Mouse (Mus musculus) gastrocnemius, adult 18-20 months (tissue): Measurements from ENCODE around the gene Aqr. TPM values are rescaled to one million over a fixed set of nuclear protein-coding genes. Genes with fewer than 3 reads are reported as not detected.
"Not testable (repeated sequence)": the region's sequence is repeated elsewhere in the genome, so short reads cannot be mapped to it uniquely, and the experiment has no call there.

ENCODE experiments used
- DNase-seq: peaks from one replicate; pipeline ENCODE4 v3.0.0; 2021; ENCODE audit warnings: low spot score
- long read RNA-seq, 2 experiments: library from polyadenylated mRNA; stranded (forward); transcript quantifications; one replicate each; pipeline ENCODE4 v2.0.0; 2021
- total RNA-seq, 2 experiments: library from RNA; stranded (reverse); gene quantifications; 2 replicates each; pipeline ENCODE4 v1.2.3; 2021

The Aqr gene
- 10 to 100 TPM; 11.8 to 12.0 TPM for total RNA-seq
- long read RNA-seq, experiment 1, full-length matches to known transcripts, result 13 of 18 reads
- long read RNA-seq, experiment 1, partial matches to known transcripts, result 3 of 18 reads
- long read RNA-seq, experiment 1, other reads (novel, unspliced or antisense), result 2 of 18 reads
- long read RNA-seq, experiment 2, full-length matches to known transcripts, result 8 of 13 reads
- long read RNA-seq, experiment 2, partial matches to known transcripts, result 2 of 13 reads
- long read RNA-seq, experiment 2, other reads (novel, unspliced or antisense), result 3 of 13 reads

DNA sequence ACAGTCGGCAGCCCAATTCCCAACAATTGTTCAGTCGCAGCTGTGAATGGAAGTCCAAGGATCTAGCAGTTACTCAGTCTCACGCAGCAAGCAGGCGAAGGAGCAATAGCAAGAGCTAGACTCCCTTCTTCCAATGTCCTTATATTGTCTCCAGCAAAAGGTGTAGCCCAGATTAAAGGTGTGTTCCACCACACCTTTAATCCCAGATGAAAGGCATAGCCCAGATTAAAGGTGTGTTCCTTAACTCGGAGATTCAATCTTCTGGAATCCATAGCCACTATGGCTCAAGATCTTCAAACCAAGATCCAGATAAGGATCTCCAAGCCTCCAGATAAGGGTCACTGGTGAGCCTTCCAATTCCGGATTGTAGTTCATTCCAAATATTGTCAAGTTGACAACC lies at the start of gene Aqr:
Gene Aqr (minus strand): TSS at position 101 of the 400 bp plus-strand sequence.
- not testable (repeated sequence) for DNase-seq

DNA sequence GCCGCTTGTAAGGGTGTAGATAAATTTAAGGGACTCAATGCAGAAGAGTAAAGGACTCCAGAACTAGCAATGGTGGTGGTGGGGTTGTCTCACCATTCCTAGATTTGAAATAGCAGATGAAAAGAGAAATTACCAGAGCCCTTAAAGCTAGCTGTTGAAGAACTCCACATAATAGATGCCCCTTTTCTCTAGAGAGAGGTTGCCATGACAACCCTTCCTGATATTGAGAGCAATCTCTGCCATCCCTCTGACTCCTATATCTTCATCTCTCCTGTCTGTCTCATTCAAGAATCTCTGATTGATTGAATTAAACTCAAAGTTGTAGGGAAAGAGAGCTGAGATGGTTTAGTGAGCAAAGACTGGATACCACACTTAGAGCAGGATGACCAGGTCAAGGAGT lies 49.7 kb upstream of the Aqr start:
- DNase-seq, result no peak

DNA sequence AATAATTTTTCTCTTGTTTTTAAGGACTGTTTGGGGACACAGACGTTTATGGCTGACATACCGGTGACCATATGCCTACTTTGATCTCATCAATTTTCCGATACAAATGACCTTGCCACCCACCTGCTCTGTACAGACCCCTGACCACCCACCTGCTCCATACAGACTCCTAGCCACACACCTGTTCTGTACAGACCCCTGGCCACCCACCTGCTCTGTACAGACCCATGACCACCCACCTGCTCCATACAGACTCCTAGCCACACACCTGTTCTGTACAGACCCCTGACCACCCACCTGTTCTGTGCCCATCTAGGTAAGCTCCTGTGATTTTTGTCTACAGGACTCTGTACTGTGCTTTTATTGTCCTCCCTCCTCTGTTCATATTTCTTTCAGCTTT lies 48.8 kb upstream of the Aqr start:
- DNase-seq, result no peak

DNA sequence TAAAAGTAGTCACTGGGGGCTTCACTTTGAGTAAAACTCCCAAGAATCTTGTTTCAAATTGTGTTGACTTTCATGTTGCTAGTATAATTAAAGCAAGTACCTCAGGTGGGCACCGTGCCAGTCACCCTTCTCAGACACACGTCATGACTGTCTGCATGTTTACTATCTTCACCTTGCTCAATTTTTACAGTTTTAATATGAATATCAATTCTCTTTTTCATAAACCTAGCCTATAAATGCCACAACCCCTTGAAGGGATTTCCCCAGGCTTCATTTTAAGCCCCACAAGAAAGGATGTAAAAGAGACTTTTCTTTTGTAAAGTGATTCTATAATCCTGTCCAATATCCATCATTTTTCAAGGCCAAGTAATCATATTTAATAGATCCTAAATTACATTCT lies 44.4 kb upstream of the Aqr start:
- no peak for DNase-seq

DNA sequence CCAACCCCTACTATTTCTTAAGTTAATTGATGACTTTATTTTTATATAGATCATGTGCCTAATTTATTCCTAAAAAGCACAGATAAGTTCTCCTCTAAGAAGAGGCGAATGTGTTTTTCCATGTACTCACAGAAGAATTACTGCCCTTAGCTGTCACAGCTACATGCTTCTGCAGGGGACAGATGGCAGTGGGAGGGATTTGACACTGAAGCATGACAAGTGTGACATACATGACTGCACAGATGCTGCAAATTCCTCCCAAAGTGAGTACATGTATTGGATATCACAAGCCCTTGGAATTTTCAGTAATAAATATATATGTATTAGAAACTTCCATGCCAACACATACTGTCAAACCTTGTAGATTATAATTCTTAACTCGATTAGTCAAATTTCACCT lies 41.8 kb upstream of the Aqr start:
- no peak for DNase-seq

DNA sequence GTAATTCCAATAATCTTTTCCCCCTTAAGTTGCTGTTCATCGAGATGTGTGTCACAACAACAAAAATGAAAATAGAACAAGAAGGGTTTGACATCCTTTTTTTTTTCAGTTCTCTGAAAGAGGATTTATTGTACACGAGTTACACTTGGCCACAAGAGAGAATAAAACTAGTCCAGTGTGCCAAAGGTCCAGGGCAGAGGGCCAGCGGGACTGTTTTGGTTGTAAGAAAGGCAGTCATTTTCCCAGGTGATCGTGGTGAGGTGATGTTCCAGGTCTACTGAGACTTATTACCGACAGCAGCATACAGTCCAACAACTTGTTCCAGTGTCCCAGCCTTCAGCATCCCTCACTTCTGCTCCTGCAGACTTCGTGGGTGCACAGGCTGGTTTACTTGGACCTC lies 18.2 kb upstream of the Aqr start:
- DNase-seq, result no peak

DNA sequence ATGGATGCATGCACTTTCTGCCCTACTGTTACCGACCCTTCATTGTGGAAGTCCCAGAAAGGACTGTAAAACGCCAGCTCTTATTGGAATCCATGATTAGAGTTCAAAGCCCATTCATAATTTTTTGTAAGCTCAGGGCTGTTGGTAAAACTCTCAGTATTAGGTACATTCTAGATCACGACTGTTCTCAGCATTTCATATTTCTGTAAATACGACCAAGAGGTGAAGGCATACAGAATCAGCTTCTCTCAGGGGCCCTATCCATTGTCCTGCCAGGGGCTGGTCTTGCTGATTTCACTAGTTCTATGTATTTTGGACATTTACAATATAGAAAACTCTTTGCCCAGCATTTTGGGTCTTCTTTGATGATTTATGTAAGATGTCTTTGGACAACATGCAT lies 14.8 kb upstream of the Aqr start:
- DNase-seq, result no peak

DNA sequence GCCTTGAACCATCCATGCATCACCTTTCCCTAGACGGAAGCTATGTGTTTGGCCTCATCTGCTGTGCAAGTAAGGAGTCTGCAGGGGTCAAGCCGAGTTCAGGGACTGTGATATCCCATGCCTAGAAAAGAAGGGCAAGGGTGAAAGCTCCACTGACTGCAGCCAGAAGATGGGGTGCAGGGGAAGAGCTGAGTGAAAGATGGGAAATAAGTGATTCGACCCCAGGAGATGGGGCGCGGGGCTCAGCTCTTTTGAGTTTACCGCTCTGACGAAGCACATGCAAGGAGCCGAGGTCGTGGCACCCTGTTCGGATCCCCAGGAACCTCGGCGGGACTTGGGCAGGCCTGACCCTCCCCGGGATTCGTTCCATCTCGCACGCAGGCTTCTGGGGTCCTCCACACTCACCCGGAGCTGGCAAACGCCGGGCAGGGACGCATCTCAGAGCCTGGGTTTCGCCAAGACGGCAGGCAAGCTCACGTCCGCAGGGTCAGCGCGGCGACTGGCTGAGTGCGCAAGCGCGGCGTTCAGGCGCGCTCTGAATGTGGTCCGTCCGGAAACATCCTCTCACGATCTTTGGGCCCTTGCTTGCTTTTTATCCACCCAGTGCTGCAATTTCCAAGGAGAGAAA lies 14.2 kb upstream of the Aqr start, which contains the start of gene Zfp770:
Gene Zfp770 (minus strand): TSS at position 538 of the 628 bp plus-strand sequence.
- DNase-seq, result peak; percentile 73

DNA sequence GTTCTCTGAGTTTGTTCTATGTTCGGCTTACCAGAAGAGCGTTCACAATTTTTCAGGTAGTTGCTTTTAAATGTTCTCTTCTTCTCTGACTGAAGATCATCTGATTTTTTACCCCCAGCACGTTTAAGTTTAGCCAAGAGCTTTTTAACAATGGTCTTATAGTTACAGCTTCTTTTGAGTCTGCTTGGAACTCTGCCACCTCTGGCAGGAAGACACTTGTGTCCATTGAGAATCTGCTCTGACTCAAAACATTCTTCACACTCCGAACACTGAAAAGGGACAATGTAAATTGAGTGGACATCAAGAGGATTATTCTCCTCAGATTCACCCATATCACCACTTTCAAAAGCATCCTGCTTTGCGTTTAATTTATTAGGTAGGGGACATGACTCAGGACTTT lies 9.6 kb upstream of the Aqr start:
- DNase-seq, result no peak

DNA sequence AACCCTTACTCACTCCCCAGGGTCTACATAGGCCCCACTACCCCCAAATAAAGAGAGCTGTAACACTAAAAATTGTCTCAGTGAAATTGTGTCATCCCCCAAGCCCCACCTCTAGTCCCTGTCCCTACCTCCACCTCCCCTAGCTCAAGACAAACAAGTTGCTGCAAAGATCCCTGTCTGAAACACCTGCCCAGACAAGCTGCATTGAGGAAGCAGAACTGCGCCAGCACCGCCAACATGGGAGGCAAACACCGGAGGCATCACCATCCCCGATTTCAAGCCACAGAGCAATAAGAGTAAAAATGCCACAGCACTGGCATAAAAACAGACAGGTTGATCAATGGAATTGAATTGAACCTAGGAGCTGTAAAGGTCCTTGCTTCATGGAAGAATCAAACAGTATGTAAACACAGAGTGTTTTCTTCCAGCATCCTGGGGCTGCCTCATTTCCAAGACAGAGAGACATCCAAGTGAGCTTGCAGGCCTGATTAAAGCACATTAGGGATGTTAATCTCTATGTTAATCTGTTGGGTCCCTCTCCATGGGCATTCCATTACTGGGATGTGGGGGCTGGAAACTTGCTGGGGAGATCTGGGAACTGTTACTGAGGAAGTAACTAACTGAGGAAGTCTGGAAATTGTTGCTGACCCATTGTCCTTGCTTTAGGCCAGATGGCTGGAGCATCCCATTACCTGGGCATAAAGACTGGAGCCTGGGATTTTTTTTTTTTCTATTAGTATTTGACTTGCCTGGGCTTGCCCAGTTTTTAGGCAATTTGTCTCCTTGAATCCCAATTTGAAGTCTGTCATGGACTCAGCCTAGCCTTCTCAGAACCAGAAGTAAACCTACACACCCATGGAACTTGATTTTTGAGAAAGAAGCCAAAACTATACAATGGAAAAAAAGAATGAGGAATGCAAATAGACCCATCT lies 8.8 kb downstream of the Aqr start:
- DNase-seq, result no peak

DNA sequence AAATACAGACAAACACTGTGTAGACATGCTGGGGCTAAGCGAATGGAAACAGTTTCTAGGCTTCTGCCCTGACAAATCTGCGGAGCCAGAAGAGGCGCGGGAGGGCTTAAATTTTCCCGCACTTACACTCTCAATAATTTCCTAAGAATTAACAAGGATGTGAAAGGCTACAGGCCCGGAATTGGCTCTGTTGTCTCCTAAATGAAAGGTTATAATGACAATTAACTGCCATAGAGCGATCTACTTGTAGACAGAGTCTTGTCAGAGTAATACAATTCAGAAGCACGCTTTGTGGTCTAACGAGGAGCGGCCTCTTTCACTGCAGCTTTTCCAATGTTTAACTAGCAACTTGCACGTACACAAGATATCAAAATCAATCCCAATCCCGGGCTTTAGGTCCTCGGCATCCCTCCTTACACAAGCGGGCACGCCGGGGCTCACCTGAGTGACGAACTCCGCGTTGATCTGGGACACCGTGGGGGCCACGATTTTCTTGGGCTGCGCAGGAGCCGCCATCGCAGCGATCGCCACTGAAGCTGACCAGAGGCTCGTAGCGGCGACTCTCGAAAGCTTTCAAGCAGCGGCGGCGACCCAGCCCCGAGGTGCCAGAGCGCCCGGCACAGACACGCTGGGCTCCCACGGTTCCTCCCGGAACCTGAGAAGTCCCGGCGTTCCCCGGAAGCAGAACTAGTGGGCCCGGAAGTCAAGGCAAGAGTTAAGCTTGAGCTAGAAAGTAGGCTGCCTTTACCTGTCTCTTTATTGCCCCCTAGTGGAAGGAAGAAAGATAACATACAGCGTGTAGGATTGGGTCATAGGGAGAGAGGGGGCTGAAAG lies 12.0 kb downstream of the Aqr start:
- DNase-seq, result peak; percentile 81

DNA sequence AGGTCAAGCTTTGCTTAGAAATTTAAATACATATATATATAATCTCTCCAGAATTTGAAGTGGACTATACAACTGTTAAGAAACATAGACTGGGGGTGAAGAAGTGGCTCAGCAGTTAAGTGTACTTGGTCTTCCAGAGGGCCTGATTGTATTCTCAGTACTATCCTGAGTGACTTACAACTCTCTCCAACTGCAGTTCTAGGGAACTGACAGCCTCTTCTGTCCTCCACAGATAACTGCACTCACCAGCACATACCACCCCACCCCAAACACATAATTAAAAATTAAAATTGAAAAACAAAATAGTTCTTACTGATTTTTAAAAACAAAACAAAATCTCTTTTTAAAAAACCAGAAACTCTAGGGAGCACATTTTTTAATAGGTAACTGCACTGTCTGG lies 13.6 kb downstream of the Aqr start:
- no peak for DNase-seq

DNA sequence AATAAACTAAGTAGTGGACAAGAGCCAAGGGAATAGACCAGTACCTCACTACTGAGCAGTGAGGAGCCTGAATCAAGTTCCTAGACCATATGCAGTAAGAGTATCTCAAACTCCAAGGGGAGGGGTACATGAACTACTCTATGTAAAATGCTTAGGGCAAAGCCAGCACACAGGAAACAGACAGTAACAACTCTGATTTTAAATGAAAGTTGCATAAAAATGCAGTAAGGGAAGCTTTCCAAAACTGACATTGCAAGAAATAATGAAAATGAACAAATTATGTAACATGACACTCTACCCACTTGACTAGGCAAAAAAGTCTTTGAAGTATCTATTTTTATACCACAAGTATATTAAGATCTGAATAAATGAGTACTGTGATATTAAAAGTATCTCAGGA lies 19.0 kb downstream of the Aqr start:
- DNase-seq, result no peak

DNA sequence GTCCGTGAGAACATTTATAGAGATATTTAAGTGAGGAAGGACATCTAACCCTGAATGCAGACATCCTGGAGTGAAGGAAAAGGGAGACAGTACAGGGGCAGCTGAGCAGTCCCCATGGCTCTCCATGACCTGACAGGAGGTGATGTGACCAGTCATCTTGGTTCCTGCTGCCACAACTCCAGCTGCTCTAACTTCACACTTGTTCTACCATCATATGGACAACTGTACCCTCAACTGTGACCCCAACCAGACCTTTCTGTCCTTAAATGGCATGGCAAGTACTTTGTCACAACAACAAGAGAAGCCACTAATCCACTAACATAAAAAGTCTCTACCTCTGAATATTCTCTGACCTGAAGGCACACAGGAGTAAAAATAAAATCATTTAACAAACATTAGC lies 24.8 kb downstream of the Aqr start:
- no peak for DNase-seq

DNA sequence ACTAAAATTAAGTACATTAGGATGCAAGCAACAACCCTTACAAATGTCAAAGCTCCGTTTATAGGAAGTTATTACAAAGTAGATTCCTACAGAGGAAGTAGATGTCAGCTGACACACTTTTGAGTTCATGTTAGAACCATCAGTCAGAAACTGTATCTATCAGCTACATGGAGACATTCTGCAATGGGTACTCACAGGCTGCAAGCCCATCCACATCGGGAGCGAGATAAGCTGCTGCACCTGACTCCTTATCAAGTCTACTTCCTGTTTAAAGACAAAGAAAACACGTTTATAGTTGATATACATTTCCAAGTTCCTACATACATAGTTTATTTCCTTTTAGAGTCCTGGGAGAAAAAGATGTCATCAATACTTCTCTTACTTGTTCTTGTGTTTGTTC lies 29.5 kb downstream of the Aqr start:
- DNase-seq, result no peak

DNA sequence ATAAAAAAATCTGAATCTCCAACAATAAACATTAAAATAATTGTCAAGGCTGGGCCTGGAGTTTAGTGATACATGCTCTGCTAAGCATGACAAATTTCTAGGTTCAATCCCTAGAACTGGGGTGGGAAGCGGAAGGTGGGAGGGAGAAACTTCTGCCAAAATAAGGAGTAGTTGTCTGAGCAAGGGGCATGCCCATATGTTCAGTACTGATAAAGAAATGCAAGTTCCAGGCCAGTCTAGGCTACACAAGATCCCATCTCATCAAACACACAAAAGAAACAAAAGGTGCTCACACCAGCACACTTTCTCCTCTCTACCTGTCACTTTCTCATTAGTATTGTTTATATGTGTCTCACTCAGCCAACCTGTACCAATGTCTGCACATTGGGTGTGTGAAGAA lies 30.2 kb downstream of the Aqr start:
- DNase-seq, result no peak

DNA sequence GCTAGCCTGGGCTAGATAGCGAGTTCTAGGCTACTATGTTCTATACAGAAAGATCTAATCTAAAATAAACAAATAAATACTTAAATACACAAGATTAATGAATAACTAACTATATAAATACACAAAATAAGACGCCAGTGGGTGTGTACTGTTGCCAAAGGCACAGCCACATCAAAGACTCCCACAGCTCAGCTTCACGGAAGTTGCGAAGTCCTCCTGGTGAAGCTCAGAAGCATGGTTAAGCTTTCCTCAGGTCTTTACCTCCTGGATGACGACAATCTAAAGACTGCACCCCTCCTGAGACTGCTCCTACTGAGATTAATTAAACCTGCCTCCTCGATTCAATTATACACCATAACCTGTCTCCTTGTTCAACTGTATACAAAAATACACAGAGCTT lies 33.6 kb downstream of the Aqr start:
- no peak for DNase-seq

DNA sequence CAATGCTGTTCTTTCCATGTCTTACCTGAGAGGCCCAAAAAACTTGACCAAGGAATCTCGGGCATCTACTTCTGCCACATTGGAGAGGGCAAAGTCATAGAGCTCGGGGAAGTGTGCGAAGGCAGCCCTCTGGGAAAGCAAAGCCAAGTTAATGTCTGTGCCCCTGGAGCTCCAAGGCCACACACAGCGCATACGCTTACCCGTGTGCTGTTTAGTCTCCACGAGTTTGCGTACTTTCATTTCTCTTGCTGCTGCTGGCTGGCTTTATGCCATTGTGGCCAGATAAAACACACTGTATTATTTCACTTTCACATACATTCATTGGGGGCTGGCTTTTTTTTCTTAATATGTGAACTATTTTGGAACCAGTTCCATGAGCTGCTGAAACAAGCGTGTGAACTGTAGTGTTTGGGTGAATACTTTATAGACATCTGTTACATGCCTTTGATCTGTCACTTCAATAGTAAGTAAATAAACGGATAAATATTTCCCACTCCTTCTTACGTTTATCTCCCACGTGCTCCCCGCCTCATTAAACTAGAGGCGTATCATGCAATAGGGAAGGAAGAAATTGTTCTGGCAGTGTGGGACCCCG lies 39.9 kb downstream of the Aqr start:
- no peak for DNase-seq

DNA sequence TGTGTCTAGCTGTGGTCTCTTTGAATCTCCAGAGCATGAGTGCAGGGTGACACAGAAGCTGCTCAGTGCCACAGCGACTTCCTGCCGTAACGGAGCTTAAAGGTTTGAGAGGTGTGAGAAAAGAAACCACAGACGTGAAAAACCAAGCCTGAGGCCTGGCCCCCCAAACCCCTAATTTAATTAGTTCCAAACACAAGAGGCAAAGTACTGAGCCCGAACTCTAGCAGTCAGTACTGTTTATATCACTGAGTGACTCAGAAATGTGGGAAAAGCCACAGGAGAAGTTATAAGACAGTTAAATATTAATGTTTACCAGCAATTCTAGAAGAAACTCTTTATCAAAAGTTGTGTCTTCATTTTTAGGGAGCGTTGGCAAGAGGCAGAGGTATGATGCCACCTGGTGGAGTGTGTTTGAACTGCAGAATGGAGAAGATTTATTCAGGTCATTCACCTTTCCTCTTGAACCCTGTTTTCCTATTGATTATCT lies 41.5 kb downstream of the Aqr start:
- DNase-seq, result peak; percentile 14

DNA sequence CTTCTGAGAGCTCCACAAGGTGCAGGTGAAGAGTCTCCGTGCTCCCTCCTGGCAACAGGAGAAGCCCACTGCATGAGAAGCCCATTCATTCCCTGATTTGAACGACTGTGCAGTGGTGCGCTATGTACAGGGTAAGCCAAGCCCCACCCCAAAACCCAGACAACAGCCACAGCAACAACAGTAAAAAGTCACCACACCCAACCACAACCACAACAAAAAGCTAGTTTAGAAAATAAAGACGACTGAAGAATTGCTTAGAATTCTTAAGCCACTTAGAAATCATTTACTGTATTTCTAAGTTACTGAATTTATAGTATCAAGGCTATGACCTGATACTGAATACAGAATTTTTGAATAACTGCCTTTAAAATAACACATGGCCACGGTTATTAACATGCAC lies 41.9 kb downstream of the Aqr start:
- DNase-seq, result no peak

DNA sequence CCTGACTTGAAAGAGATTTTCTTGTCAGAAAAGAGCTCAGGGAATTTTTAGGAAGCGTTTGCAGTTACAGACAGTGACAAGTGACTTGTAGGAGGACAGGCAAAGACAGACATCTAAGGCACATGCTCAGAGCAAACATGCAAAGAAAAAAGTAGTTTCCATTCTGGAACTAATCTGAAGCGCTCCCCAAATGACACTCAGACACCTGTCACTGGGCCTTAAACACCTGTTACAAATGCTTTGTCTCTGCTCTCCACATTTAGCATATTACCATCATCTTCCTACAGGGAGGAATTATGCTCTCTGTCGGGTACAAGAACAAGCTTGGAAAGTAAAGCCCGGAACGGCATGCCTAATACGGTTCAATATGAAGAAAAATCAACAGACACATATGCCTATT lies 43.0 kb downstream of the Aqr start:
- DNase-seq, result no peak
